Mouse (Mus musculus): Measurements from ENCODE around the gene Erbb4.
"Not testable (repeated sequence)": the region's sequence is repeated elsewhere in the genome, so short reads cannot be mapped to it uniquely, and the experiment has no call there.

Erbb4 gene

GRCm38 (mm10) chr1:68872976-68873634, 234.8 kb downstream of the Erbb4 start:
- DNase-seq (ENCODE audit: low spot score in 2 of 2), result no peak

DNA sequence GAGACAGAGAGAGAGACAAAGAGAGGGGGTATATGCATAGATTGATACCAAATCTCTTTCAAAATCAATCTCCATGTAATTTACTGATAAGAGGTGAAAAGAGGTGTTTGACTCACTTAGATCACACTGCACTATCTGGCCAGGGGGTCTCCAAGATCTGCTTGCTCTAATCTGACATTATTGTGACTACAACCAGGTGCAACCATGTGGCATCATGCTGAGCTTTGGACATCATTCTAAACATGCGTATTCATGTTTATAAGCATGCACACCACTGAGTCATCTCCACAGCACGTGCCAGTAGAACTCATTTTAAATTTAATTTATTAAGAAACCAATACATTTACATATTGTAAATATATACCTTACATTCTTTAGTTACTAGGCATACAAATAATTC, 247.5 kb downstream of the Erbb4 start:
- no peak for DNase-seq (ENCODE audit: low spot score in 2 of 2)

GRCm38 (mm10) chr1:68859480-68859879, 248.4 kb downstream of the Erbb4 start:
- DNase-seq (ENCODE audit: low spot score in 2 of 2), result no peak

GRCm38 (mm10) chr1:68839352-68839751, 268.5 kb downstream of the Erbb4 start:
- DNase-seq (ENCODE audit: low spot score in 2 of 2), result no peak

DNA sequence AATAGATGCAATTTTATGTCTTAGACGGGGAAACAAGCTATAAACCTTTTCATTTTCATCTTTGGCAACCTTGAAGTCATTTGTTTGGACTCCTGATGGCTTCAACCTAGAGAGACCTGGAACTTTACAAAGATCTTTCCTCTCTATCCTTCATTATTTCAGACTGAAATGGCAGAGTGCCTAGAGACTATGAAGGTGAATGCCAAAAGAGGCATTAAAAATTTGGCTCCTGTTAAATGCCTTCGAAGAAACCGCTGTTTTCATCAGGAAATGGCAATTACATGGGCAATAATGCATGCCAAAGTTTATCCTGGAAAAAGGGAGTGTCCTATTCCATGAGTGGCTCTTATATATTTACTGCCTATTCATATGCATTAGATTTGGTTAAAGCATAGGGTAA, 273.2 kb downstream of the Erbb4 start:
- no peak for DNase-seq (ENCODE audit: low spot score in 2 of 2)

- DNase-seq (ENCODE audit: low spot score in 2 of 2), result no peak
Measured at GRCm38 (mm10) chr1:68832101-68832500, 275.8 kb downstream of the Erbb4 start.

- no peak for DNase-seq (ENCODE audit: low spot score in 2 of 2)
Measured at GRCm38 (mm10) chr1:68831575-68831974, 276.3 kb downstream of the Erbb4 start.

GRCm38 (mm10) chr1:68830501-68831239, 277.2 kb downstream of the Erbb4 start:
- no peak for DNase-seq (ENCODE audit: low spot score in 2 of 2)

- DNase-seq (ENCODE audit: low spot score in 2 of 2), result no peak
Measured at GRCm38 (mm10) chr1:68823116-68823644, 284.7 kb downstream of the Erbb4 start.

DNA sequence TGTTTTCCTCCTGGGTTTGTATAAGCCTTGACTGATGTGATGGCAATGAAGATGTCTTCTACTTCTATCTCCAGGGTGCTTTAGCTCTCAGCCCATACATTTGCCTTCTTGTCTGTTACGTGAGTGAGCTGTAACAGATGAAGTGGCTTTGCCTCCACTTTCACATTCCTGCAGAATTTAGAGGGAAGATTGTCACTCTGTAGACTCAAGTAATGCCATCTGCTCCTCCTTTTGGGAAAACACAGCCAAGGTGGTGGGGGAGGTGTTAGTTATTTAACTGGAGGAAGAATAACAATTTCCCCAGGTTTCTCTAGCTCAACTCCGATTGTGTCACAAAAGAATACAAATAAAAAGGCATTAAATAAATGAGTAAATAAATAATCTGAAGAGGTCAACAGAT, 301.1 kb downstream of the Erbb4 start:
- DNase-seq (ENCODE audit: low spot score in 2 of 2), result no peak

DNA sequence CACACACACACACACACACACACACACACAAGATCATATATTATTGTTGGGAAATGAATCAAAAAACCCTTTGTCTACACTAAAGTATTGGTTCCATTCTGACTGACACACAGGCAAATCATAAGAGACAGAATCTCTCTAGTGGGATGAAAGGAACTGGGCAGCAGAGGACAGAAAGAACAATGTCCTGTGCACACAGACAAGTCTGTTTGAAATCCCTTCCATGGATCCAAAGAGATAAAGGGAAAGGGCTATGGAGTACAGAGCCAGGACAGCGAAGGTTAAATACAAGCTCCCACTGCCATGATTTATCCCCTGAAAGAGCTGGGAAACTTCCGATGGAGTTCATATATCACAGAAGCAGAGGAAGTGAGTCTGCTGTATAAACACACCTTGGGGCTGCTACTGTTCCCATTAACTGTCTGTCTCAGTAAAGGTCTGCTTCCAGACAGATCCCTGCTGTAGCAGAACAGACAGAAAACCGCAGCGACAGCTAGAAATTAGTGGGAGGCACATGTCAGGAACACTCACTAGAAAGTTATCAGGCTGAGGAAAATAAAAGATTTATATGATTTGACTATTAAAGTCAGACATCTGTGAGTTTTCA, 320.3 kb downstream of the Erbb4 start:
- no peak for DNase-seq (ENCODE audit: low spot score in 2 of 2)

DNA sequence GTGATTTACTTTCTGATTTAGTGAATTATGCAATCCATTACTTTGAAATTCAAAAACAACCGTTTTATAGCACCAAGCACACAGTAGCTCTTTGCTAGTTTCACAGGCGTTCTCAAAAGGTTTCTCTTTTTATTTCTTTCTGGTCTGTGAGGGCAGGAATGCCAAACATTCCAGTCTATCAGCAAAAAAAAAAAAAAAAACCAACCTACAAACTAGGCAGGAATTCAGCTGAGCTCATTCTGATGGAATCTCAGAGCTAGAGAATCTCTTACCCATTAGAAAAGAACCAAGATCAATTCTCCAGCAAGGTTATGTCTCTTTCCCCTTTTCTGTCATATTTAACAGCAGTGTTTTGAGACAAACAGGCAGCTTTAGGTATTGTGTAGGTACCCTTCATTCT, 327.2 kb downstream of the Erbb4 start:
- no peak for DNase-seq (ENCODE audit: low spot score in 2 of 2)

DNA sequence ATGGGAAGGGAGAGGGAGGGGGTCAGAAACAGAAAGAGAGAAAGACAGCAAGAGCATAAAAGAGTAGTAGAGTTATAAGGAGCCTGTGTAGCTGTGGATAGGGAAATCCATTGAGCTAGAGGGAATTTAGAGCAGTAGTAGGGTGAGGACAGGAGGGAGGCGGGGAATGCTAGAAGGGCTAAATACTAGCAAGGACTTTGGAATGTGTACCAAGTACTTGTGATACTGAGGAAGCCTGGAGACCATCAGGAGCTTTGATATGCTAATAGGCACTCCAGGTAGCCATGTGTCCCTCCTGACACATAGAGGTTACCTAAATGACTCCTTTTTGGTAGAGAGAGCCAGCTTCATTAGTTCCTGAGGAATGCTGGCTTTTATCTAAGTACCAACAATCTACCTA, 327.8 kb downstream of the Erbb4 start:
- DNase-seq (ENCODE audit: low spot score in 2 of 2), result no peak

GRCm38 (mm10) chr1:68766095-68766494, 341.8 kb downstream of the Erbb4 start:
- DNase-seq (ENCODE audit: low spot score in 2 of 2), result not testable (repeated sequence)

DNA sequence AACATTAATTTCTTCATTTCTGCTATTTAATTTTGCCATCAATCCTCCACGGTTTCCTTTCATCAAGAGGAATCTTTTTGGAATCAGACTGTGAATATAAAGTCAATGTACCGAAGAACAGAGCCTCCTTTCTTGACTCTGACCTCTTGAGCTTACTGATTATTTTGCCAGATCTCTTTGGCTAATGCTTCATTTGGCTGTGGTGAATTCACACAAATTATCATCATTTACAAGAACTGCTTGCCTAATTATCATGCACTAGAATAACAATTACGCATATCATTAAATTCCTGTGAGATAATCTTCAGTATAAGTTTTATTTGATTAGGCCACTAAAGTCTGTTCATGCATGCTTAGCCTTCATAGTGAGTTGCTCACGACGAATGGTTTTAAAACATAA, 345.4 kb downstream of the Erbb4 start:
- no peak for DNase-seq (ENCODE audit: low spot score in 2 of 2)

DNA sequence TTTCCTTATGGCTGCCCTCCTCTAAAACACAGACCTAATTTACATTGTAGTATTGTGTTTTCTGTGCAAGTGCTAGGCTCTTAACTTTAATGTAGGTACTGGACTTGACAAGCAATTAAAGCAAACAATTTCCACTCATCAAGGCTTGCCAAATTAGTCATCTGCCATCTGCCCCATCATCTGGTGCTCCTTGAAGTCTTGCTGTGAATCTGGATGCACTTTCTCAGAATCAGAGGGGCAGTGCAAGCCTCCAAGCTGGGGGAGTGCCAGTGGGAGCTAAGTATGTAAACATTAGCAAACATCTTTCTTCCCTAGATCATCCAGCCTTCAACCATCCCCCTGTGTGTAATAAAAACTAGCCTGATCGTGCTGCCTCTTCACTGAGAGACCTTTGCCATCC, 358.9 kb downstream of the Erbb4 start:
- no peak for DNase-seq (ENCODE audit: low spot score in 2 of 2)

DNA sequence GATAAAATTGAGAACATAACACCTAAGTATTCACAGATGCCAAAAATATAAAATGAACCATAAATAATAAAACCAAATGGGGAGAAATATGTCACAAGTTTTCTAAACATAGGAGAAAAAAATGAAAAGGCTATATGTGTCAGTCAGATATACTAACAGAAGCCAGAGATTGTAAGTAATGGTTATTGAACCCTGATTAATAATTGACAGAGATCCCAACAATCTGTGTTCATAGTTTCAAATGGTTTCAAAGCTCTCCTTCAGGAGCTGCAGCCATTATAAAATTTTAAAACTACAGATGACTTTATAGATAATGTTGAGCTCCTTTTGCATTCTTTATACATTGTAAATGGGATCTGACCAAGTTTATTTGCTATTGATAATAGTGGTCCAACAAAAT, 426.4 kb downstream of the Erbb4 start:
- DNase-seq (ENCODE audit: low spot score in 2 of 2), result no peak

- DNase-seq (ENCODE audit: low spot score in 2 of 2), result no peak
Measured at GRCm38 (mm10) chr1:68674667-68675066, 433.2 kb downstream of the Erbb4 start.

DNA sequence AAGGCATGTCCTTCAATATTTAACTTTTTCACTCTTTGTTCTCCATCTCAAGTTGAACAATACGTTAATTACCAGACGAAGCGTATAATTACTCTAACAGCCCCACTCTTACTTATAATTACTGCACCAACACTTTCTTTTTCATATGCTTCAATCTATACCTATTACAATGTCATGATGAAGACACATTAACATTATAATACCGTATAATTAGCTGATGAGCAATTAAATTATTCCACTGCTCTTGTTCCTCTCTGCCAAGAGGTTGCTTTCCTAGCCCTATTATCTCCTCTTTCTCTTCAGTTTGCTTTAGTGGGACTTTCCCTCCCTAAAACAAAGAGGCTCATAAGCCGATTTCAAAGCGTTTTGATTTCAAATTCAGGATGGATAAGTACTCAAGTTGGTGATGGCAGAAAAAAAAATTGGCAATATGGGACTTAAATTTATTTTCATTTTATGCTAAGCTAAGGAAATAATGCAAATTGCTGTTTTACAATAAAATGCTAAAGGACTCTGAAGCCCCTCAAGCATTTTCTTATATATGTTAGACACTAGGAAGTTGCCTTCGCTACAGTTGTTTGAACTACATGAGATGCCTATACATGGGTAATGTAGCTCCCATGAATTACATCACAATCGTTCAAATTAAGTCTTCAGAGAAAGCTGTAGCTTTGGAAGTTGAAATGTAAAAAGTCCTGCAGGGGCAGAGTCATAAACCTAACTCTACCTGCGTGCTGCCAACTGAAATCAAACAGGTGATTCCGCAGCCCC, 440.8 kb downstream of the Erbb4 start:
- DNase-seq (ENCODE audit: low spot score in 2 of 2), result no peak

DNA sequence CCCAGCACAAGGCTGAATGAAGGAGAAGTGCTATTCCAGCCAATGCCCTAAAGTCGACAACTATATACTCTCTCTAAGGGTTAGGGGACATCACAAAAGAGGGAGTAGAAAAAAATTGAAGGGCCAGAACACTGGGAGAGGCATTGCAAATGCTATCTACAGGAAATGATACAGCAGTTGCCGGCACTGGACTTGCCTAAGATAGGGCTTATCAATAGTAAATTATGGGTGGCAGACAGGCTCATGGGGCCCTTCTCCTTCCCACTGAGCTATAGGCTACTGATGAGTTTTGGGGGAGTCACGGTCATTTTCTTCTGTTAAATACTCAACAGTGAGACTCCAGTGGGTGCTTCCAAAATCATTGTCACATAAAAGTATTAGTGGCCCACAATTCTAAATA, 517.4 kb downstream of the Erbb4 start:
- DNase-seq (ENCODE audit: low spot score in 2 of 2), result no peak

DNA sequence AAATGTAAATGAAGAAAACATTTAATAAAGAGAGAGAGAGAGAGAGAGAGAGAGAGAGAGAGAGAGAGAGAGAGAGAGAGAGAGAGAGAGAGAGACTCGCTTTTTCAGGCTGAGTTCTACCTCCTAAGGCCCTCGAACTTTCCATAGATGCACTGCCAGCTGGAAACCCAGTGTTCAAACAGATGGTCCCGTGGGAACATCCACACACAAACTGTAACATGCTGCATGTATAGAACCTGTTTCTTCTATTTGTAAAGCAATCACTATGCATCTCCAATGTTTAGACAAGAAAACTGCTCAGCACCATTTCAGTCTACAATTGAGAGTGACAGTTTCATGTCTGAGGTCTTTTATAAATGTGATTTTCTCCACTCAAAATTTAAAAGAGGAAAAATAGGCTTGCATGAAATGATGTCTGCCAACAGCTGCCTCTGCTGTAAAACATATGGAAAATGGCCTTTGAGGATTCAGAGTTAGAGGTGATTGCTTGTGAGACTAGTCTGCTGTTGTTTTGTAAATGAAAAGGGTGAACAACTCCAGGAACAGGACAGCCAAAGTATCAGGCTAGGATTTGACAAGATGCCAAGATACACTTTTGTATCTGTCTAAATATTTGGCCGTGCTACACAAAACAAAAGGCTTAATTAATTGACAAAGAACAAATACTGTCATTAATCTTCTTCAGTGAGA, 533.9 kb downstream of the Erbb4 start:
- DNase-seq (ENCODE audit: low spot score in 2 of 2), result no peak

DNA sequence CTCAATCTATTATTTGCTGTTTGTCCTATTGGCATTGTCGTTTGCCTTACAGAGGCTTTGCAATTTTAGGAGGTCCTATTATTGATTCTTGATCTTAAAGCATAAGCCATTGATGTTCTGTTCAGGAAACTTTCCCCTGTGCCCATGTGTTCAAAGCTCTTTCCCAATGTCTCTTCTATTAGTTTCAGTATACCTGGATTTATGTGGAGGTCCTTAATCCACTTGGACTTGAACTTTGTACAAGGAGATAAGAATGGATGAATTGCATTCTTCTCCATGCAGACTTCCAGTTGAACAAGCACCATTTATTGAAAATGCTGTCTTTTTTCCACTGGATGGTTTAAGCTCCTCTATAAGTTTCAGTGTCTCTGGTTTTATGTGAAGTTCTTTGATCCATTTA, 536.9 kb downstream of the Erbb4 start:
- no peak for DNase-seq (ENCODE audit: low spot score in 2 of 2)

Measured in natural killer cell, adult 2 months (primary cell).